Mouse (Mus musculus): Measurements from ENCODE around the gene Prkag1.

DNA sequence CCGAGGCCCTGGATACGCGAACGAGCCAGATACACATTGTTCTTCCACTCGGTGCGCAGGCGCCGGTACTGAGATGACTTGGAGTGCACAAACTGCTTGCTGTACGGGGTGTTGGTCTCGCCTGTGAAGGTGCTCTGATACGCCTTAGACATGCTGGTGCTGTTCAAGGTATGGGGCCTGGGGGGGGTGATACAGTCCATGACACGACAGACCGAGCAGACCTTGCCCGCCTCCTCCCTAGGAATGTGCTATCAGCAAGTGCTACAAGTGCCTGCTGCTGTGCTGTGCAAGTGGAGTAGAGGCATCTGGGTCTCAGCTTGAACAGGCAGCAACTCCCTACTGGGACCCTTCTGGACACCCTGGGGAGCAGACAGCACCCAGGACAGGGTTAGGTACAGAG lies 4.0 kb upstream of the Prkag1 start:
- TF ChIP-seq CTCF (IDR thresholded peaks at IDR 0.05; ENCODE audit: control insufficient read depth, insufficient read depth, insufficient read length) (no peak), MYOG (IDR thresholded peaks at IDR 0.05; ENCODE audit: control insufficient read depth, extremely low read depth, insufficient read length) (no peak), MAX (IDR thresholded peaks at IDR 0.05) (no peak), CEBPB (IDR thresholded peaks at IDR 0.05; ENCODE audit: low read depth) (no peak), USF1 (IDR thresholded peaks at IDR 0.05; ENCODE audit: low read depth) (no peak), MYOD1 (IDR thresholded peaks at IDR 0.05; ENCODE audit: control insufficient read depth, insufficient read length, low read depth) (no peak), FOSL1 (IDR thresholded peaks at IDR 0.05; ENCODE audit: insufficient read depth, low read length, poor library complexity, severe bottlenecking) (no peak)

All from C2C12 (cell line).